Mouse (Mus musculus): Measurements from ENCODE around the gene Psip1.

- TF ChIP-seq GATA1 (IDR thresholded peaks at IDR 0.05; ENCODE audit: borderline replicate concordance, low read length) = no peak
- no peak for TF ChIP-seq FLI1 (IDR thresholded peaks at IDR 0.05; ENCODE audit: low read length)
These were observed 18.1 kb downstream of the Psip1 start for GRCm38 (mm10) chr4:83468208-83468607.
